8 mouse cellular contexts compared by ENCODE assay signal in genomic region chr4:134478031-134478430, GRCm38 (mm10). TPM values are rescaled to one million over a fixed set of nuclear protein-coding genes. Genes with fewer than 3 reads are reported as not detected.
A peak's percentile ranks its signal among the peaks of the same experiment; 100 is the strongest.
DNase-seq lines count a peak whose midpoint lies in the region; TF ChIP-seq lines count a peak whose summit lies in the region.

No protein-coding gene starts in this region.

- H3K36me3 ChIP-seq in megakaryocyte, embryonic 14.5 days (replicated peaks; ENCODE audit: low read length): peaks cover 23% of the 10 kb centered on the region

- no peaks in the 10 kb centered on the region for H3K9me3 ChIP-seq in megakaryocyte, embryonic 14.5 days

- peaks cover 6% of the 10 kb centered on the region for H3K27me3 ChIP-seq in megakaryocyte, embryonic 14.5 days (replicated peaks)

- TF ChIP-seq CTCF in gastrocnemius, adult 2 months (IDR thresholded peaks at IDR 0.05): no peak; the same call in none of the 2 replicates

- peaks cover 32% of the 10 kb centered on the region for H3K4me1 ChIP-seq in megakaryocyte, embryonic 14.5 days

- no peak overlapping the region for H3K27ac ChIP-seq in gastrocnemius, adult 2 months

- intact Hi-C loops in gastrocnemius, adult 2 months (cut with DNase I): loop anchor here (1.0 to 10.0 kb wide), 2 partner anchors 82 to 213 kb away; partner anchors contain the start of gene Pafah2

- peak; percentile 48 for DNase-seq in WW6 (ENCODE audit: low read depth, low spot score)
- peak; percentile 97 for DNase-seq in cerebellum, postnatal 36 days
- DNase-seq in gastrocnemius, adult 2 months: peak; percentile 91
- DNase-seq in induced T-regulatory cell, adult 2 months (ENCODE audit: low read depth): peak; percentile 94
- peak; percentile 75 to 95 for DNase-seq in left cerebral cortex, adult 8-10 months (ENCODE audit: low spot score in 2 of 2)
- peak; percentile 92 to 98 for DNase-seq in right cerebral cortex, adult 2 months (ENCODE audit: low spot score in 2 of 2)
- peak; percentile 86 for DNase-seq in urinary bladder, postnatal 10 days (ENCODE audit: low spot score)

- 0 out of 2 replicates have a peak overlapping the region, but pooled peaks have one; percentile 22 for H3K4me3 ChIP-seq in gastrocnemius, adult 2 months
- H3K4me3 ChIP-seq in megakaryocyte, embryonic 14.5 days (replicated peaks): peak overlapping the region; percentile 56

RNA-seq across cellular contexts. Expression of gene Stmn1, which starts 9.9 kb away (rescaled TPM):
- total RNA-seq in gastrocnemius, adult 2 months (2021): 1 to 10 TPM; 3.0 to 3.8 TPM
- total RNA-seq in left cerebral cortex, adult 8-10 months (2022): 1,000 to 10,000 TPM in 1 of 4 experiments, 100 to 1,000 TPM in 3; 935 to 1,017 (median 942) TPM
- polyA plus RNA-seq in megakaryocyte, embryonic 14.5 days (2012; ENCODE audit: insufficient read depth, low replicate concordance): 7.4 and 115 TPM in 2 replicates

RNA-seq across cellular contexts. Expression of gene Paqr7, which starts 18.5 kb away (rescaled TPM):
- total RNA-seq in gastrocnemius, adult 2 months (2021): 1 to 10 TPM; 1.7 to 2.3 TPM
- total RNA-seq in left cerebral cortex, adult 8-10 months (2022): 10 to 100 TPM; 58.1 to 64.3 (median 61.1) TPM
- 41.9 and 45.9 TPM in 2 replicates for polyA plus RNA-seq in megakaryocyte, embryonic 14.5 days (2012; ENCODE audit: insufficient read depth, low replicate concordance)

RNA-seq across cellular contexts. Expression of gene Aunip, which starts 32.8 kb away (rescaled TPM):
- not detected for total RNA-seq in gastrocnemius, adult 2 months (2021)
- under 1 TPM; 0.25 to 0.60 (median 0.34) TPM for total RNA-seq in left cerebral cortex, adult 8-10 months (2022)
- 0.54 TPM in 1 of 2 replicates, not detected in the other for polyA plus RNA-seq in megakaryocyte, embryonic 14.5 days (2012; ENCODE audit: insufficient read depth, low replicate concordance)

RNA-seq across cellular contexts. Expression of gene Mtfr1l, which starts 57.2 kb away (rescaled TPM):
- 100 to 1,000 TPM; 131 to 136 TPM for total RNA-seq in gastrocnemius, adult 2 months (2021)
- total RNA-seq in left cerebral cortex, adult 8-10 months (2022): 10 to 100 TPM; 70.0 to 79.5 (median 71.9) TPM
- polyA plus RNA-seq in megakaryocyte, embryonic 14.5 days (2012; ENCODE audit: insufficient read depth, low replicate concordance): 46.4 and 106 TPM in 2 replicates

Comparison
In these comparisons a context has a peak if more than half of its experiments do, and no peak if none do; other contexts are left out.
1. RNA of gene Stmn1, which starts 9.9 kb away (total RNA-seq): 935 to 1,017 TPM in left cerebral cortex, adult 8-10 months; 3.0 to 3.8 TPM in gastrocnemius, adult 2 months; every median in the first group is over 100 times any median in the second.
2. RNA of gene Paqr7, which starts 18.5 kb away (total RNA-seq): 58.1 to 64.3 TPM in left cerebral cortex, adult 8-10 months; 1.7 to 2.3 TPM in gastrocnemius, adult 2 months; every median in the first group is over 10 times any median in the second.
3. Peak in every context shown above with its lines, with median percentiles within 50 percentile points of each other: DNase-seq.